Mouse (Mus musculus) megakaryocyte progenitor cell, adult 5-6 weeks (primary cell): ENCODE measurements at regions not wholly inside any gene's neighbourhood (a gene's known extent, or its start where the extent isn't known, plus 50 kb on each side); places are given as distances from the start of the nearest gene placed in this dataset.

Source experiments
- ATAC-seq: replicated peaks from 2 replicates; pipeline ENCODE4 v1.8.0; 2016; ENCODE audit warnings: mild to moderate bottlenecking, moderate TSS enrichment, inconsistent platforms; ENCODE audit not compliant: poor library complexity

- ATAC-seq: no peak
Observed at GRCm38 (mm10) chr8:89138416-89139125, 94.6 kb upstream of the Sall1 start.

GRCm38 (mm10) chr8:89134581-89135484 is 90.9 kb upstream of the Sall1 start:
- no peak for ATAC-seq

- no peak for ATAC-seq
Observed at GRCm38 (mm10) chr8:89134058-89134457, 90.1 kb upstream of the Sall1 start.

- ATAC-seq: no peak
Observed at GRCm38 (mm10) chr8:89121051-89121450, 77.1 kb upstream of the Sall1 start.

- ATAC-seq: no peak
Observed at GRCm38 (mm10) chr8:89107895-89108660, 64.1 kb upstream of the Sall1 start.

GRCm38 (mm10) chr8:89106346-89106745 is 62.4 kb upstream of the Sall1 start:
- no peak for ATAC-seq

- ATAC-seq: no peak
Observed at GRCm38 (mm10) chr8:89097396-89097795, 53.4 kb upstream of the Sall1 start.
